Mouse (Mus musculus): ENCODE data around the gene Tead1. TPM values are rescaled to one million over a fixed set of nuclear protein-coding genes. Genes with fewer than 3 reads are reported as not detected.

Tead1 gene
- polyA plus RNA-seq, 1 experiment from 2014 or later: 13.9 TPM

- H3K27ac ChIP-seq (replicated peaks): no peak overlapping the region
- ATAC-seq (ENCODE audit: low FRiP score, low TSS enrichment) (no peak), DNase-seq (ENCODE audit: low spot score) (no peak)
- no peaks in the 10 kb centered on the region for H3K9me3 ChIP-seq (ENCODE audit: control insufficient read depth, low read length)
- no peak overlapping the region for H3K4me2 ChIP-seq (replicated peaks; ENCODE audit: low read depth)
- H3K9ac ChIP-seq (ENCODE audit: low read length): no peak overlapping the region
- no peaks in the 10 kb centered on the region for H3K4me1 ChIP-seq (replicated peaks; ENCODE audit: control insufficient read depth, insufficient read depth)
- TF ChIP-seq EP300 (optimal IDR thresholded peaks at IDR 0.05): no peak
- no peak for TF ChIP-seq CTCF (IDR thresholded peaks at IDR 0.05; ENCODE audit: low read depth)
- H3K27me3 ChIP-seq (ENCODE audit: control insufficient read depth, insufficient read depth, low read length): no peaks in the 10 kb centered on the region
- WGBS: 66% methylated on average over 4 of the region's 4 CpGs
- no peak overlapping the region for H3K4me3 ChIP-seq (ENCODE audit: low read depth, low read length)
- no peaks in the 10 kb centered on the region for H3K36me3 ChIP-seq (ENCODE audit: control insufficient read depth, insufficient read depth, low read length)
Measured at GRCm38 (mm10) chr7:112647417-112647816, 31.7 kb upstream of the Tead1 start.

GRCm38 (mm10) chr7:112656141-112656662 lies 22.9 kb upstream of the Tead1 start:
- Histone ChIP-seq H3K27ac (replicated peaks) (no peak overlapping the region; the same call in 1 of the 2 replicates), H3K4me1 (replicated peaks; ENCODE audit: control insufficient read depth, insufficient read depth) (0 out of 2 replicates have a peak, but pooled peaks cover 2% of the 10 kb centered on the region), H3K4me3 (ENCODE audit: low read depth, low read length) (no peak overlapping the region), H3K9me3 (ENCODE audit: control insufficient read depth, low read length) (no peaks in the 10 kb centered on the region), H3K9ac (ENCODE audit: low read length) (no peak overlapping the region), H3K4me2 (replicated peaks; ENCODE audit: low read depth) (no peak overlapping the region), H3K36me3 (ENCODE audit: control insufficient read depth, insufficient read depth, low read length) (no peaks in the 10 kb centered on the region), H3K27me3 (ENCODE audit: control insufficient read depth, insufficient read depth, low read length) (no peaks in the 10 kb centered on the region)
- WGBS: 12% methylated on average over 9 of the region's 9 CpGs
- TF ChIP-seq EP300 (optimal IDR thresholded peaks at IDR 0.05) (no peak), CTCF (IDR thresholded peaks at IDR 0.05; ENCODE audit: low read depth) (no peak)
- peak; percentile 86 for ATAC-seq (ENCODE audit: low FRiP score, low TSS enrichment)
- peak; percentile 67 for DNase-seq (ENCODE audit: low spot score)

GRCm38 (mm10) chr7:112658939-112659338 lies 20.2 kb upstream of the Tead1 start:
- TF ChIP-seq EP300 (optimal IDR thresholded peaks at IDR 0.05) (no peak), CTCF (IDR thresholded peaks at IDR 0.05; ENCODE audit: low read depth) (no peak)
- H3K27ac ChIP-seq (replicated peaks): no peak overlapping the region
- 0 out of 2 replicates have a peak, but pooled peaks cover 2% of the 10 kb centered on the region for H3K4me1 ChIP-seq (replicated peaks; ENCODE audit: control insufficient read depth, insufficient read depth)
- H3K27me3 ChIP-seq (ENCODE audit: control insufficient read depth, insufficient read depth, low read length): no peaks in the 10 kb centered on the region
- no peaks in the 10 kb centered on the region for H3K36me3 ChIP-seq (ENCODE audit: control insufficient read depth, insufficient read depth, low read length)
- WGBS: 94% methylated on average over 3 of the region's 3 CpGs
- ATAC-seq (ENCODE audit: low FRiP score, low TSS enrichment) (no peak), DNase-seq (ENCODE audit: low spot score) (no peak)
- H3K4me2 ChIP-seq (replicated peaks; ENCODE audit: low read depth): no peak overlapping the region
- H3K9ac ChIP-seq (ENCODE audit: low read length): no peak overlapping the region
- H3K9me3 ChIP-seq (ENCODE audit: control insufficient read depth, low read length): no peaks in the 10 kb centered on the region
- H3K4me3 ChIP-seq (ENCODE audit: low read depth, low read length): no peak overlapping the region

- Histone ChIP-seq H3K27ac (replicated peaks) (no peak overlapping the region), H3K9ac (ENCODE audit: low read length) (no peak overlapping the region), H3K4me1 (replicated peaks; ENCODE audit: control insufficient read depth, insufficient read depth) (0 out of 2 replicates have a peak, but pooled peaks cover 2% of the 10 kb centered on the region), H3K36me3 (ENCODE audit: control insufficient read depth, insufficient read depth, low read length) (no peaks in the 10 kb centered on the region), H3K27me3 (ENCODE audit: control insufficient read depth, insufficient read depth, low read length) (no peaks in the 10 kb centered on the region), H3K4me2 (replicated peaks; ENCODE audit: low read depth) (no peak overlapping the region), H3K4me3 (ENCODE audit: low read depth, low read length) (no peak overlapping the region), H3K9me3 (ENCODE audit: control insufficient read depth, low read length) (no peaks in the 10 kb centered on the region)
- WGBS: 53% methylated on average over 5 of the region's 5 CpGs
- no peak for ATAC-seq (ENCODE audit: low FRiP score, low TSS enrichment)
- TF ChIP-seq CTCF (IDR thresholded peaks at IDR 0.05; ENCODE audit: low read depth) (no peak), EP300 (optimal IDR thresholded peaks at IDR 0.05) (no peak)
- DNase-seq (ENCODE audit: low spot score): peak; percentile 19
Measured at GRCm38 (mm10) chr7:112659816-112660215, 19.3 kb upstream of the Tead1 start.

GRCm38 (mm10) chr7:112660325-112660724 lies 18.8 kb upstream of the Tead1 start:
- WGBS: 57% methylated on average over 1 of the region's 1 CpGs

More at GRCm38 (mm10) chr7:112660325-112660724, 18.8 kb upstream of the Tead1 start:
- Histone ChIP-seq H3K9ac (ENCODE audit: low read length) (no peak overlapping the region), H3K4me1 (replicated peaks; ENCODE audit: control insufficient read depth, insufficient read depth) (0 out of 2 replicates have a peak, but pooled peaks cover 2% of the 10 kb centered on the region), H3K4me3 (ENCODE audit: low read depth, low read length) (no peak overlapping the region), H3K27ac (replicated peaks) (no peak overlapping the region), H3K36me3 (ENCODE audit: control insufficient read depth, insufficient read depth, low read length) (no peaks in the 10 kb centered on the region), H3K27me3 (ENCODE audit: control insufficient read depth, insufficient read depth, low read length) (no peaks in the 10 kb centered on the region), H3K9me3 (ENCODE audit: control insufficient read depth, low read length) (no peaks in the 10 kb centered on the region), H3K4me2 (replicated peaks; ENCODE audit: low read depth) (no peak overlapping the region)
- peak; percentile 50 for DNase-seq (ENCODE audit: low spot score)
- ATAC-seq (ENCODE audit: low FRiP score, low TSS enrichment): peak; percentile 78
- TF ChIP-seq EP300 (optimal IDR thresholded peaks at IDR 0.05) (no peak), CTCF (IDR thresholded peaks at IDR 0.05; ENCODE audit: low read depth) (no peak)
